Mouse (Mus musculus) right cerebral cortex, postnatal 36 days (tissue): ENCODE results near the gene Dapk2.
A peak's percentile ranks its signal among the peaks of the same experiment; 100 is the strongest.

Source experiments
- DNase-seq, 2 experiments: peaks; one replicate each; pipeline ENCODE4 v3.0.0; 2022; ENCODE audit warnings: low spot score in 2 of 2, mixed read lengths in 1 of 2

The Dapk2 gene

GRCm38 (mm10) chr9:66231820-66232479 lies 73.9 kb downstream of the Dapk2 start:
- no peak for DNase-seq

GRCm38 (mm10) chr9:66236615-66237014 lies 78.6 kb downstream of the Dapk2 start:
- no peak for DNase-seq

- no peak for DNase-seq
Observed at GRCm38 (mm10) chr9:66237742-66238141, 79.7 kb downstream of the Dapk2 start.

- no peak for DNase-seq
Observed at GRCm38 (mm10) chr9:66239173-66239572, 81.2 kb downstream of the Dapk2 start.

- DNase-seq: no peak
Observed at GRCm38 (mm10) chr9:66239691-66240090, 81.7 kb downstream of the Dapk2 start.

GRCm38 (mm10) chr9:66240493-66240892 lies 82.5 kb downstream of the Dapk2 start:
- DNase-seq: no peak

- DNase-seq: no peak
Observed at GRCm38 (mm10) chr9:66240991-66241390, 83.0 kb downstream of the Dapk2 start.

- DNase-seq: no peak
Observed at GRCm38 (mm10) chr9:66241722-66242121, 83.7 kb downstream of the Dapk2 start.

GRCm38 (mm10) chr9:66243240-66243639 lies 85.2 kb downstream of the Dapk2 start:
- no peak for DNase-seq

GRCm38 (mm10) chr9:66244079-66244478 lies 86.1 kb downstream of the Dapk2 start:
- DNase-seq: no peak

GRCm38 (mm10) chr9:66245707-66246106 lies 87.7 kb downstream of the Dapk2 start:
- no peak for DNase-seq

GRCm38 (mm10) chr9:66249281-66249680 lies 91.3 kb downstream of the Dapk2 start:
- DNase-seq: no peak

GRCm38 (mm10) chr9:66251159-66251691 lies 93.2 kb downstream of the Dapk2 start:
- no peak for DNase-seq

- no peak for DNase-seq
Observed at GRCm38 (mm10) chr9:66261741-66262140, 103.7 kb downstream of the Dapk2 start.

GRCm38 (mm10) chr9:66263701-66264100 lies 105.7 kb downstream of the Dapk2 start:
- DNase-seq: no peak

GRCm38 (mm10) chr9:66265645-66266044 lies 107.6 kb downstream of the Dapk2 start:
- DNase-seq: peak; percentile 34 to 75

- no peak for DNase-seq
Observed at GRCm38 (mm10) chr9:66266237-66267170, 108.5 kb downstream of the Dapk2 start.

GRCm38 (mm10) chr9:66268804-66269203 lies 110.8 kb downstream of the Dapk2 start:
- no peak for DNase-seq

GRCm38 (mm10) chr9:66270038-66270437 lies 112.0 kb downstream of the Dapk2 start:
- no peak for DNase-seq

GRCm38 (mm10) chr9:66271726-66272125 lies 113.7 kb downstream of the Dapk2 start:
- DNase-seq: no peak

- no peak for DNase-seq
Observed at GRCm38 (mm10) chr9:66273632-66274031, 115.6 kb downstream of the Dapk2 start.

- DNase-seq: no peak
Observed at GRCm38 (mm10) chr9:66274657-66275056, 116.6 kb downstream of the Dapk2 start.
